ENCODE assay signal across 8 mouse cellular contexts in the genomic region with DNA sequence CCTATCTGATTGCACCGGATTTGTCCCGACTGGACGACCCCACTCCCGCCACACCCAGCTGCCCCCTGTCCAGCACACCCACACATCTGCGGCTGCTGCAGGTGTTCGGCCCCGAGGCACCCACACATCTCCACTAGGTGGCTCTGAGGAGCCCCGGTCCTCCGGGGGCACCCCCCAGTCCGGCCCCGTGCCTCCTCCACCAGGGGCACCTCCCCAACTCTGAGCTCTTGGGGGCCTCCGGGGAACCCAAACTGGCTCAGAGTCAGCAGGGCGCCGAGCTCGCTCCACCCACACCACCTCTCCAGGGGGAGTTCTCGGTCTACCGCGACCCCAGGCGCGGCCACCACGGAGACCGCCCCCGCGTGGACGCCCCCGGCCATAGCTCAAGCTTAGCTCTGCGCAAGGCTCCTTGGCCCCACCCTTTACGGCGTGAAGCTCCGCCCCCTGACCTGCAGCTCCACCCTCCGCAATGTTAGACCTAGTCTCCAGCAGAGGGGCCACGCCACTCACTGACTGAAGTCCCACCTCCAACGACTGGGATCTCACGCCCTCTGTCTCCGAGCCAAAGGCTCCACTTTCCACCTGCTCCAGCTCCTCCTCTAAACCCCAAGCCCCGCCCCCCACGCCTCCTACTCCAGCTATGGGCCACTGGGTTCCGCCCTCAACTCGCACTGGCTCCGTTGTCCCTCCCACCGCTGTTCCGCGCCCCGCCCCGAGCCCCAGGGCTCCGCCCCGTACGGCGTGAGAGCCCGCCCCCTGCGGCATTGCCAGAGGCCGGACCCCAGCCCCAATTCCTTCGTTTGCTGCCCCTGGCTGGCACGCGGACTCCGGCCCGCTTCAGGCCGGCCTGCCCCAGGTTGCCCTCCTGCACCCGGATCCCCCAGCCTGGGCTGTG. TPM values are rescaled to one million over a fixed set of nuclear protein-coding genes. Genes with fewer than 3 reads are reported as not detected.
A peak's percentile ranks its signal among the peaks of the same experiment; 100 is the strongest.
DNase-seq lines count a peak whose midpoint lies in the region; ATAC-seq lines count a peak whose summit lies in the region.

No protein-coding gene starts in this region.

- no peaks in the 10 kb centered on the region for H3K27me3 ChIP-seq in hindbrain, embryonic 15.5 days

- H3K9me3 ChIP-seq in hindbrain, embryonic 15.5 days: no peaks in the 10 kb centered on the region

- peaks cover 13% of the 10 kb centered on the region; the same call in 1 of the 2 replicates for H3K36me3 ChIP-seq in hindbrain, embryonic 15.5 days

- peak overlapping the region; percentile 97 for H3K27ac ChIP-seq in hindbrain, embryonic 15.5 days (replicated peaks)

- ATAC-seq in hindbrain, embryonic 15.5 days (ENCODE audit: low FRiP score, low read depth): peak; percentile 92

- H3K4me1 ChIP-seq in hindbrain, embryonic 15.5 days (replicated peaks): peaks cover 47% of the 10 kb centered on the region

- H3K4me3 ChIP-seq in hindbrain, embryonic 15.5 days: peak overlapping the region; percentile 70

- peak overlapping the region; percentile 78 for H3K9ac ChIP-seq in hindbrain, embryonic 15.5 days

- peak; percentile 100 for DNase-seq in T-cell, adult 2 months (ENCODE audit: low spot score)
- peak; percentile 98 to 100 for DNase-seq in cerebellum, postnatal 36 days
- peak; percentile 98 to 100 for DNase-seq in frontal cortex, postnatal 36 days (ENCODE audit: low spot score in 2 of 2)
- peak; percentile 98 for DNase-seq in left cerebral cortex, adult 11 months (ENCODE audit: low spot score)
- peak; percentile 99 to 100 for DNase-seq in lung, postnatal 4 days
- peak; percentile 99 for DNase-seq in retina, postnatal 7 days (ENCODE audit: low read depth, low spot score)
- peak; percentile 98 for DNase-seq in urinary bladder, adult 2 months (ENCODE audit: low spot score)

- peak overlapping the region; percentile 87 for H3K4me2 ChIP-seq in hindbrain, embryonic 15.5 days

- WGBS in hindbrain, embryonic 15.5 days: under 1% methylated on average over 57 of the region's 59 CpGs

RNA-seq across cellular contexts. Expression of gene Fkbp2, which starts 0.6 kb away (rescaled TPM):
- polyA plus RNA-seq in hindbrain, embryonic 15.5 days (2015; fragmentation: Nextera tagmentation; extraction: Ambion mirVana): 147 and 160 TPM in 2 replicates
- polyA plus RNA-seq in urinary bladder, adult 2 months (2012; rRNA removed): 83.0 and 89.1 TPM in 2 replicates

RNA-seq across cellular contexts. Expression of gene Plcb3, which starts 3.5 kb away (rescaled TPM):
- polyA plus RNA-seq in hindbrain, embryonic 15.5 days (2015; fragmentation: Nextera tagmentation; extraction: Ambion mirVana): 13.6 and 14.0 TPM in 2 replicates
- polyA plus RNA-seq in urinary bladder, adult 2 months (2012; rRNA removed): 83.5 and 88.1 TPM in 2 replicates

RNA-seq across cellular contexts. Expression of gene Ppp1r14b, which starts 5.0 kb away (rescaled TPM):
- 210 and 211 TPM in 2 replicates for polyA plus RNA-seq in hindbrain, embryonic 15.5 days (2015; fragmentation: Nextera tagmentation; extraction: Ambion mirVana)
- polyA plus RNA-seq in urinary bladder, adult 2 months (2012; rRNA removed): 100 and 132 TPM in 2 replicates

RNA-seq across cellular contexts. Expression of gene Vegfb, which starts 7.7 kb away (rescaled TPM):
- 63.9 and 67.5 TPM in 2 replicates for polyA plus RNA-seq in hindbrain, embryonic 15.5 days (2015; fragmentation: Nextera tagmentation; extraction: Ambion mirVana)
- 48.1 and 76.3 TPM in 2 replicates for polyA plus RNA-seq in urinary bladder, adult 2 months (2012; rRNA removed)

RNA-seq across cellular contexts. Expression of gene Dnajc4, which starts 12.6 kb away (rescaled TPM):
- 23.7 and 24.2 TPM in 2 replicates for polyA plus RNA-seq in hindbrain, embryonic 15.5 days (2015; fragmentation: Nextera tagmentation; extraction: Ambion mirVana)
- polyA plus RNA-seq in urinary bladder, adult 2 months (2012; rRNA removed): 61.7 and 65.2 TPM in 2 replicates

Comparison
In these comparisons a context has a peak if more than half of its experiments do, and no peak if none do; other contexts are left out.
1. Peak in every context shown above with its lines: DNase-seq, ATAC-seq, H3K4me3 ChIP-seq and H3K27ac ChIP-seq.